Mouse (Mus musculus) 416B (cell line): ENCODE measurements at regions not wholly inside any gene's neighbourhood (a gene's known extent, or its start where the extent isn't known, plus 50 kb on each side); places are given as distances from the start of the nearest gene placed in this dataset.

ENCODE experiments used
- DNase-seq: peaks from one replicate; pipeline ENCODE4 v3.0.0; 2011; ENCODE audit warnings: low read depth

- DNase-seq, result no peak
Measured at GRCm38 (mm10) chr3:102663711-102664110, 70.6 kb upstream of the Tspan2 start.

DNA sequence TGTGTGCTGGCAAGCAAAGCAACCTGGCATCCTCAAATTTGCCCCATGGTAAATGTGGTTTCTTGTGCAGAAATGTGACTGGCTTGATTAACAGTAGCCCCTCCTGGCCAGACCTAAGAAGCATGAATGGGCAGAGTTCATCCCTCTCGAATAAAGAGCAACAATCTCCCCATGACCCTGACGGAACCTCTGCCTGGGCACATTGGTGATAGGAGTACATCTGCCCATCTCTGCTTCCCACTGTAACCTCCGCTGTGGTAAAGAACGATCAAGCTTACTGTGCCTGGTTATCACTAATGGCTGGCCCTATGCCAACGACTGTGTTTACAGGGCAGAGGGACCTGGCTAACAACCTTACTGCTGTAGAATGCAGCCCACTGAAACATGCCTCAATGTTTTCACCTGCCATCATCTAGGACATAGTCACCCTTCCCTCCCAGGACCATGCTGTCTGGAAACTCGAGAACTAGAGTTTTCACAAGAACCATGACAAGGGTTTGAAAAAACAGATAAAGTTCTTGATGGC lies 69.6 kb upstream of the Tspan2 start:
- no peak for DNase-seq

DNA sequence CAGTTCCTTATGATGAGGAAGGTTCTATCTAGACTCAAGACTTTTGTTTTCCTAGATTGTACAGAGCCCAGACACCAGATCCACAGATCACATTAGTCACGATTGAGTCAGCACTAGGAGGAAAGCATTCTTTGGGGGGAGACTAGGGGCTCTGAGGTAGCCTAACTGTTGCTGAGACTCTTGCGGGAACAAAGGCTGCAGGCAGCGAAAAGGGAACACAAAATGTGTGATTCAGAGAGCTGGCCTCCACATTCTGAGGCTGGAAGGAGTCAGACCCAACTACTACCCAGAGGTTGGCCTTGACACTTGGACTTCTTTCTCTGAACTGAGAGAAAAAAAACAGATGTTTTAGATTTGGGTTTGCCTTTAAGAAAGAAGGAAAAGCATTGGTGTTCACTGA lies 66.5 kb upstream of the Tspan2 start:
- no peak for DNase-seq

DNA sequence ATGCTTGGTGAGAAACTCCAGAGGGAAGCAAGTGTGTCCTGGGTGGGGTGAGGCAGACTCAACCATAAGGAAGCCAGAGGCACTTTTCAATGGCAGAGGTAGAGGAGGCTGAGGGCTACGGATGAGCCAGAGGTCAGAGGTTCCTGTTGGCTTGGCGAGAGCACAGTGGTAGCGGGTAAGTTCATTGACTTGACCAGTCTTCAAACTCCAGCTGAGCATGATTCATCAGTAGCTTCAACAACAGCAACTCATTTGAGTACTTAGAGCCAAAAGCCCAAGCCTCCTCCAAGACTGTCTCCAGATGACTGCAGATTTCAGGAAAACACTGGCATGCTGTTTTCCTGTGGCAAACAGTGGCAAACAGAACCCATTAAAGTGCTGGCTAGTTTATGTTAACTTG lies 65.8 kb upstream of the Tspan2 start:
- no peak for DNase-seq

GRCm38 (mm10) chr3:102669951-102670350 lies 64.4 kb upstream of the Tspan2 start:
- DNase-seq, result no peak

GRCm38 (mm10) chr3:102670557-102670956 lies 63.8 kb upstream of the Tspan2 start:
- DNase-seq, result no peak

- DNase-seq, result no peak
Measured at GRCm38 (mm10) chr3:102670972-102671371, 63.4 kb upstream of the Tspan2 start.

GRCm38 (mm10) chr3:102673506-102673905 lies 60.8 kb upstream of the Tspan2 start:
- no peak for DNase-seq

GRCm38 (mm10) chr3:102674068-102674467 lies 60.3 kb upstream of the Tspan2 start:
- no peak for DNase-seq

DNA sequence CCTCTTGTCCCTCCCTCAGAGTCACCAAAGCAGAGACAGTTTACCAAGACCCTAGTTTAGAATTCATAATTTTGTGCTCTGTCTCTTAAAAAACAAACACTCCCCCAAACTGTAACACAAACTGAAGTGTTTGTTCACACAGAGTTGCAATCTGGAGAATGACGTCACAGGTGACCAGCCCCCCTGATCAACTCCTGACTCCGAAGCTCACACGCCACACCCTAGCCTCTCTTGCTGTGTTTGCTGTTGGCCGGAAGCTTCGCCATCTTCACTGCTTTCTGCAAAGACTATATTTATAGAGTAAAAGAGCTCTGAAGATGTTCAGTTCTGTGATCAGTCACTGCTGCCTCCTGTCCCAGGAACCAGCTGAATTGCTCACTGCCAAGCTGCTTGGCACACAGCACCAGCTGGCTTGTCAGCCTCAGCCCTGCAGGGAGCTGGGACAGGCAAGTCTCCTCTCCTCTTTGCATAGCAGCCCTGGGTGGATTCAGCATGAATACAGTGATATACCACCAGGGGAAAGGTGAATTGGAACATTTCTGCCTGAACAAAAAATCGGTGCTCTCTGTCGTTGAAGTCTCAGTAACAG lies 57.3 kb upstream of the Tspan2 start:
- DNase-seq, result no peak

GRCm38 (mm10) chr3:102678516-102678915 lies 55.8 kb upstream of the Tspan2 start:
- no peak for DNase-seq

DNA sequence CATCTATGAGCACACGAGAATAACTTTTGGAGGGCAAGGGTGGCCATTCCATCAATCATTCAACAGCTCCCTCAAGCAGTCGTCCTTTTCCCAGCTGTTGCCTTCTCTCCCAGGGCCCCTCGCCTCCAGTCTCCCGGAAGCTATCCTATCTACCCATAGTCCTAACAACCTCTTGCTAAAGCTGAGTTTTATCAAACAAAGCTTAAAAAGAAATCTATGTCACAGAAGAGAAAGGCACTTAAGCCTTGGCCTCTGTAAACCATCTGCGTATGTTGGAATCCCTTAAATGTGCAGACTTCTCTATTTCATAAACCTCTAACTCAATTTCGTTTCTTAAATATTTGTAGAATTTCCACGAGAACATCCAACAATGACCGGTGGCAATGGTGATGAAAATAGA lies 51.9 kb upstream of the Tspan2 start:
- no peak for DNase-seq

DNA sequence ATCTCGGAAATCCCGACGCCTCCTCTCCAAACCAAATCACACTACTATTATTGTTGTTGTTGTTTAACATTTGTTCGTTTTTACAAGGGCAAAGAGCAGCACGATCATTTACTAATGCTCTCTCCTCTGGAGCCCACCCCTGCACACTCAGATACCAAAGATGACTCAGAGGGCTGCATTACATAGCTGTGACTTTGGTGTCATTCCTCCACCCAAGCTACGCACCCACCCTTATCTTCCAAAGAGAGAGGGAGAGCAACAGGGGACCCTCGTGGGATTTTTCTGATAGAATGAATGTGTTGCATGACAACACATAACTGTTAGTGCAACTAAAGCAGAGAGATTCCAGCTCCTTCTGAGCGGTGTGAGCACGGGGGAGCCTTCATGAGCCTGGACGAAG lies 50.8 kb upstream of the Tspan2 start:
- DNase-seq, result no peak
